Mouse (Mus musculus): ENCODE data around the gene Slc4a1ap. TPM values are rescaled to one million over a fixed set of nuclear protein-coding genes. Genes with fewer than 3 reads are reported as not detected.

Gene Slc4a1ap
- polyA plus RNA-seq, 1 experiment: 28.7 TPM

DNA sequence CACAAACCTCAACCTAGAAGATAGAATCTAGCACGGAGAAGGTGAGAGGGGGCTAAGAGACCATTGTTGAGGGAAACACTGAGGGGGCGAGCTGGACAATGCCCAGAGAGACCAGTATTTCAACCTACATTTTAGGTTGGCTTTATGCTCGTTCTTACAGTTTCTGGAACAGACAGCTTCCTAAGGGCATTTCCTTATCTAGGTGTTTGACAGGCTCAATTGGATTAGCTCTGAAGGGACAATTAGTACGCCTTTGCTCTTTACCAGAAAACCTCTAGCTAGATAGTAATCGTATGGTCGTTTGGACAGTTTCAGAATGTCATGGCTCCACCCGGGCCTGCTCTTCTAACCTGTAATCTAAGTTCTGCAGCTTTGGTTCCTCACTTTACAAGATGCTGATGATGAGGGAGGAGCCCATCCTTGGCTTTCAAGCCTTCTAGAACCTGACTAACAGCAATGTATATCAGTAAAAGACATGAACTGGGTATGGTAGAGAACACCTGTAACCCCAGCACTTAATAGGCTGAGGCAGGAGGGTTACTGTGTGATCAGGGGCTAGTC lies 74.4 kb downstream of the Slc4a1ap start:
- DNase-seq (ENCODE audit: extremely low spot score in 1 of 2, low spot score in 1 of 2): no peak

DNA sequence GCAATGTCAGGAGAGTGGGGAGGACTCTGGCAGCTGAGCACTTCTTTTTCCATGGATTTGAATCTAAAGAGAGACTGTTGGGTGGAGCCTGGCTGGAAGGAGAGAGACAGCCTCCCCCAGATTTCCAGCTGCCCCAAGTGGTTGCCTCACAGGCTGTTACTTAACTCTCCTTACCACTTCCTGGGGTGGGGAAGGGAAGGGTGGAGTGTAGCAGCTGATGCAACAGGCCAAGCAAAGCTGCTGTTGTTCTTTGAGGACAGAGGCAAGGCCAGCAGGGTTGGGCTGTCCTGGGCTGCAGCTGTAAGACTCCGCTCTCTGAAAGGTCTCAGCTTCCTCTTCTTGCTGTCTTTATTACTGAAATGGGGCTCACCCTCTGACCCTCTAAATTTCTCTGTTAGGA lies 75.6 kb downstream of the Slc4a1ap start:
- DNase-seq (ENCODE audit: extremely low spot score in 1 of 2, low spot score in 1 of 2): peak; percentile 56 to 73

- DNase-seq (ENCODE audit: extremely low spot score in 1 of 2, low spot score in 1 of 2): no peak
Observed at GRCm38 (mm10) chr5:31603766-31604165, 77.0 kb downstream of the Slc4a1ap start.

- DNase-seq (ENCODE audit: extremely low spot score in 1 of 2, low spot score in 1 of 2): no peak
Observed at GRCm38 (mm10) chr5:31606151-31606550, 79.4 kb downstream of the Slc4a1ap start.

Other genes with a start within 250 kb of the Slc4a1ap start
- 69.6 and 78.0 TPM in 2 replicates for gene Ift172, start 235.9 kb upstream of the Slc4a1ap start, polyA plus RNA-seq (2012; rRNA removed)
- gene Fndc4, start 230.9 kb upstream of the Slc4a1ap start, polyA plus RNA-seq (2012; rRNA removed): 132 and 178 TPM in 2 replicates
- 0.16 and 0.23 TPM in 2 replicates for gene Gckr, start 229.6 kb upstream of the Slc4a1ap start, polyA plus RNA-seq (2012; rRNA removed)
- 46.1 and 51.9 TPM in 2 replicates for gene Zfp512, start 74.6 kb upstream of the Slc4a1ap start, polyA plus RNA-seq (2012; rRNA removed)
- gene 4930548H24Rik, start 41.3 kb upstream of the Slc4a1ap start, polyA plus RNA-seq (2012; rRNA removed): not detected in 2 replicates
- gene Gpn1, start 32.3 kb upstream of the Slc4a1ap start, polyA plus RNA-seq (2012; rRNA removed): 22.0 and 26.7 TPM in 2 replicates
- 15.0 and 15.8 TPM in 2 replicates for gene Supt7l, start 812 bp downstream of the Slc4a1ap start, polyA plus RNA-seq (2012; rRNA removed)
- gene Mrpl33, start 69.9 kb downstream of the Slc4a1ap start, polyA plus RNA-seq (2012; rRNA removed): 97.5 and 98.3 TPM in 2 replicates
- 3.1 and 3.6 TPM in 2 replicates for gene Rbks, start 170.6 kb downstream of the Slc4a1ap start, polyA plus RNA-seq (2012; rRNA removed)
- gene Babam2, start 170.7 kb downstream of the Slc4a1ap start, polyA plus RNA-seq (2012; rRNA removed): 44.9 and 45.2 TPM in 2 replicates